Comparison of ENCODE assay signal across 8 mouse cellular contexts in the genomic region with DNA sequence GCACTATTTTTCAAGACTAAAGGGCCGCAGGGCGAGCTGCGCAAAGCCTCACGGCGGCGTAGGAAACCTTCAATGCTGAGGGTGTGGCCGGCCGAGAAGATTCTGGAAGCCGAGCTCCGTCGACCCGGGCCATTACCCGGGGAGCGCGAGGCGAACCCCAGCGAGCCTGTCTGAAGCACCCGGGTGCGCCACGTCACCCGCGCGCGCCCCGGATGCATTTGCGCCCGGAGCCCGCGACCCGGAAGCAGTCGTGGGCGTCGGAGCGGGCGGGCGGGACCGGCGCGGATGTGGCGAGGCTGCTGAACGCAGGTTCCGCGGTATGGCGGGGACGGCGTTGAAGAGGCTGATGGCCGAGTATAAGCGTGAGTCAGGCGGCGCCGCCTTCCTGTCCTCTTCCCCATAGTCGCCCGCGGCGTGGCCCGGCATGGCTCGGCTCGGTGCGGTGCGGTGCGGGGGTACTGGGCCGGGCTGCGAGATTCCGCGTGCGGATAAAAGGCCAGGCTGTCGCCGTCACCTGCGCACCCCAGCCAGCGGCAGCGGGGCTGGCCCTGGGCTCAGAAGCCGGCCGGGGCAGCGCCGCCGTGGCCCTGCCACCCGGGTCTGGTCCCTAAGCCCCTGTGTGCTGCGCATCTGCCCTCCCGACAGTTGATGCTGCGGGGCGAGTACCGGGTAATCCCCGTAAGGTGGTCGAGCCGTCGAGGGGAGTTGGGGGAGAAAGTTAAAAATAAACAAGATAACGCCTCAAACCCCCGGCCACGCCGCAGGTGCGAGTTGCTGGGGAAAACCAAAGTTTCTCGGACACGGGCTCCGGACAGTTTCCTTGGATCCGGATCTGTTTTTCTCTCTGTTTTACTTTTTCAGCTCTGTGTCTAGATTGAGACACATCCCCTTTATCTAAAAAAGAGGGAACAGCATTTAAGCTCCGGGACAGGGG. TPM values are rescaled to one million over a fixed set of nuclear protein-coding genes. Genes with fewer than 3 reads are reported as not detected.
DNase-seq lines count a peak whose midpoint lies in the region; ATAC-seq and TF ChIP-seq lines count a peak whose summit lies in the region.

Gene Ube2g2, plus strand, starts transcription at position 221 of the 934 bp plus-strand sequence.

- H3K4me3 ChIP-seq in gastrocnemius, adult 2 months = peak within 1 kb of the TSS; percentile 80
- peak within 1 kb of the TSS; percentile 96 for H3K4me3 ChIP-seq in hindbrain, embryonic 16.5 days (ENCODE audit: low read length)

- no peaks in the 10 kb centered on the region for H3K9me3 ChIP-seq in hindbrain, embryonic 16.5 days (ENCODE audit: control insufficient read depth, low read length)

- intact Hi-C loops in gastrocnemius, adult 2 months (cut with DNase I) = loop anchor here (5.0 kb wide), 2 partner anchors 40 to 545 kb away; partner anchors contain the start of genes D10Jhu81e and Pttg1ip

- TF ChIP-seq CTCF in gastrocnemius, adult 2 months (IDR thresholded peaks at IDR 0.05) = no peak

- peak within 1 kb of the TSS; percentile 79 for H3K4me2 ChIP-seq in hindbrain, embryonic 16.5 days (ENCODE audit: low read length)

- H3K4me1 ChIP-seq in hindbrain, embryonic 16.5 days (ENCODE audit: control insufficient read depth, insufficient read depth, low read depth, low read length) = peaks cover 29% of the 10 kb centered on the region

- ATAC-seq in activated CD4-positive, CD25-positive, alpha-beta regulatory T cell, adult 4 months = peak; percentile 86
- peak; percentile 94 for ATAC-seq in hindbrain, embryonic 16.5 days
- peak; percentile 92 for ATAC-seq in megakaryocyte, adult 5-6 weeks (ENCODE audit: poor library complexity, severe bottlenecking)

- peak; percentile 90 to 96 for DNase-seq in cerebellum, postnatal 4 days (ENCODE audit: low spot score in 2 of 2)
- DNase-seq in gastrocnemius, adult 2 months = peak; percentile 97
- peak; percentile 85 to 88 for DNase-seq in left cerebral cortex, adult 8-10 months (ENCODE audit: low spot score in 2 of 2)
- peak; percentile 93 for DNase-seq in right cerebral cortex, adult 18-20 months
- DNase-seq in urinary bladder, adult 2 months (ENCODE audit: low spot score) = peak; percentile 97

- H3K36me3 ChIP-seq in hindbrain, embryonic 16.5 days (ENCODE audit: control insufficient read depth, insufficient read depth, low read length) = peaks cover 11% of the 10 kb centered on the region

- no peaks in the 10 kb centered on the region for H3K27me3 ChIP-seq in hindbrain, embryonic 16.5 days (replicated peaks; ENCODE audit: control insufficient read depth, insufficient read depth, low read length)

- peak within 1 kb of the TSS; percentile 95 for H3K27ac ChIP-seq in gastrocnemius, adult 2 months
- H3K27ac ChIP-seq in hindbrain, embryonic 16.5 days (ENCODE audit: low read depth, low read length) = peak within 1 kb of the TSS; percentile 89

- peak within 1 kb of the TSS; percentile 95 for H3K9ac ChIP-seq in hindbrain, embryonic 16.5 days (ENCODE audit: low read depth, low read length)

- 1% methylated on average over 92 of the region's 96 CpGs for WGBS in hindbrain, embryonic 16.5 days

RNA-seq across cellular contexts. Expression of gene Ube2g2, which starts in this region (rescaled TPM):
- polyA plus RNA-seq in activated CD4-positive, CD25-positive, alpha-beta regulatory T cell, adult 4 months (2017; shearing (Covaris generic)) = 10 to 100 TPM; 36.5 to 39.3 TPM
- total RNA-seq in gastrocnemius, adult 2 months (2021) = 10 to 100 TPM; 95.4 to 100.0 TPM
- 85.0 and 91.0 TPM in 2 replicates for polyA plus RNA-seq in hindbrain, embryonic 16.5 days (2015; fragmentation: Nextera tagmentation; extraction: Ambion mirVana)
- 10 to 100 TPM; 44.8 to 51.1 (median 49.0) TPM for total RNA-seq in left cerebral cortex, adult 8-10 months (2022)
- total RNA-seq in megakaryocyte, adult 5-6 weeks (2015) = 15.3 and 18.1 TPM in 2 replicates
- 27.4 and 40.0 TPM in 2 replicates for total RNA-seq in megakaryocyte, adult 5-6 weeks (2017)
- polyA plus RNA-seq in urinary bladder, adult 2 months (2012; rRNA removed) = 42.8 and 47.7 TPM in 2 replicates

Comparison
In these comparisons a context has a peak if more than half of its experiments do, and no peak if none do; other contexts are left out.
1. Peak in every context shown above with its lines: DNase-seq, ATAC-seq, H3K4me3 ChIP-seq and H3K27ac ChIP-seq.